Mouse (Mus musculus) kidney, adult 9 months (tissue): ENCODE measurements around the gene Mettl7a3.
"Not testable (repeated sequence)": the region's sequence is repeated elsewhere in the genome, so short reads cannot be mapped to it uniquely, and the experiment has no call there.

Source experiments
- DNase-seq: peaks from one replicate; pipeline ENCODE4 v3.0.0; 2022

Gene Mettl7a3

DNA sequence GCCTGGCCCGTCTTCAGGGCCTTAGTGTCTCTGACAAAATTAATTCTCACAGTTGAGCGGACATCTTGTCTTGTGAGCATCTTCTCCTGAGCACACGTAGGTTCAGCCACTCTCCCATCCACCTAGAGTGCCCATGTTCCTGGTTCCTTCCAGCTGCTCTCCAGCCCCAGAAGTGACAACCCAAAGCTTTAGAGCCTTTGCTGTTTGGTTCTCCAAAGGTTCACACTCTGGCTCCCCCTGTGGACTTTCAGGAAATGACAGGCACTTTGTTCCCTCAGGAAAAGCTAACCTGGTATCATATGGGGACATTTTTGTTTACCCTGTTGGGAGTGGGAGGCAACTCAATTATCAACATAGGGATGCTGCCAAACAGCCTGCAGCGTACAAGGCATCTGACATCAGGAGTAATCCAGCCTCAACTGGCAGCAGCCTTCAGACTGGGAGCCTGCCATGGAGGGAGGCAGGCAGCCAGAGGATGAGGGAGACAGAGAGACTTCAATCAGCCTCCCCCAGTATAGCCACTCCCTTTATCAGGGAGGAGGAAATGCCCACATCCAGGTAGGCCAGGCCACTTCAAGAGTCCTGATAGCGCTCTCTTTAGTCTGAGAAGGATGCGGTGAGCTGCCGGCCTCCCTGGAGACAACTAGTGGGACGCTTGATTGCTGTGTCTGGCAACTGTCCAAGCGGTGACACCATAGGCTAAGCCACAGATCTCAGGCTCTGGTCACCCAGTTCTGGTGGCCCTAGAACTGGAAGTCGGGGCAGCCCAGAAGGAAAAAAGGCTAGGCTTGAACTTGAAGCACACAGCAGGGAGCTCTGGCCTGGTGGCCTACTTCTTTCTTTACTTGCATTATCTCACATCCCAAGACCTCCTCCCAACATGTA, 2.4 kb upstream of the Mettl7a3 start:
- DNase-seq, result not testable (repeated sequence)

GRCm38 (mm10) chr15:100337328-100337727, 2.6 kb downstream of the Mettl7a3 start:
- not testable (repeated sequence) for DNase-seq

DNA sequence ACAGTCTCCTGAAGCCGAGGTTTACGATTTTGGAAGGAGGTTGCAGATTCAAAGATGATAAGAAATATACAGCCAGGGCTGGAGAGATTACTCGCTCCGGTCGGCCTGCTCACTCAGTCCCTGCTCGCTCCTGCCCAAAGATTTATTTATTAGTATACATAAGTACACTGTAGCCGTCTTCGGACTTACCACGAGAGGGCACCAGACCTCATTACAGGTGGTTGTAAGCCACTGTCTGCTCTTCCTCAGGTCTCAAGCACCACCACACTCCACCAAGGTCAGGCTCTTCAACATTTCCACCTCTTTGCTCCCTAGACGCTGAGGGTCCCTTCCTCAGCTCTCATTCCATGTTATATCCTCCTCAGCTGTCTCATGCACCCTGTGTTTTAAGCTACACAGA, 3.1 kb downstream of the Mettl7a3 start:
- peak; percentile 84 for DNase-seq

DNA sequence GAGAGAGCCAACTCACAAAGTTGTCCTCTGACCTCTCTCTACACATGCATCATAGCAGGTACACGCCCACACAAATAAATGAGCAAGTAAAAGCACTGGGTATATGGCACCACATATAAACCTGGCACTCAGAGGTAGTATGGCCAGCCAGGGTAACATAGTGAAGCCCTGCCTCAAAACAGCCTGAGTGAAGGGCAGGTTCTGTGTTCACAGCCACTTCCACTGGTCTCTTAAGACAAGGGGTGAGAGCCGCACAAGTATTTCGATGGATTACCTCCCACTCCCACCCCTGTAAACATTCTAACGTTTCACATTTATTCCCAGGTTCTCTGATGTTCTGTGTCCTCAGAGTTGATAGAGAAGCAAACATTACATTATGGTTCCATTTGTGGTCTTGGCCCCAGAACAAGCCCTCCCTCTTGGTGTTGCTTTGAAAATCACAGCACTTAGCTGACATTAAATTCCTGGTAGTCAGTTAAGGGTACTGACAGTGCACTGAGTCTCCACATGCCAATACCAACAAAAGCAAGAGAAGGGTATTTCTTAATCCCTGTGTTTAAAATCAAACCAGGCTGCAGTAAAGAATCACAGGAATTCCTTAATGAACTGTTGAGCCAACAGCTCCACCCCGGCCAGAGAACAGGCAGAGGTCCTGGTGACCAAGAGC, 6.7 kb downstream of the Mettl7a3 start:
- peak; percentile 46 for DNase-seq

DNA sequence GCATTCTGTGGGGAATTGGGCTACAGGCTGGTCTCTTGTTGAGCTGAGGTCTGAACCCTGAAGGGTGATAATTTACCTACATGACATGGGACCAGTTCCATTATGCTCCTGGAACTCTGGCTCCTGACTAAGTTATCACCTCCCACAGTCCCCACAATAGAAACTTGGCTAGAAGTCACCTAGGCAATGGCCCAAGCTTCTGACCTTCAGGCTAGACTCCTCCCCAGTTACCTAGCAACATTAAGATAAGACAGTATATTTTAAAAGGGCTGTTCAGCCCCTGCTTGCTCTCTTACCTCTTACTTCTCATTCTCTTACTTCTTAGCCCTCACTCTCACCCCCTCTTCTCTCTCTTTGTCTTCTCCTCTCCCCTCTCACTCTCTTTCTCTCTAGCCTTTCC, 10.8 kb downstream of the Mettl7a3 start:
- no peak for DNase-seq

GRCm38 (mm10) chr15:100346761-100347160, 12.0 kb downstream of the Mettl7a3 start:
- DNase-seq, result peak; percentile 79

DNA sequence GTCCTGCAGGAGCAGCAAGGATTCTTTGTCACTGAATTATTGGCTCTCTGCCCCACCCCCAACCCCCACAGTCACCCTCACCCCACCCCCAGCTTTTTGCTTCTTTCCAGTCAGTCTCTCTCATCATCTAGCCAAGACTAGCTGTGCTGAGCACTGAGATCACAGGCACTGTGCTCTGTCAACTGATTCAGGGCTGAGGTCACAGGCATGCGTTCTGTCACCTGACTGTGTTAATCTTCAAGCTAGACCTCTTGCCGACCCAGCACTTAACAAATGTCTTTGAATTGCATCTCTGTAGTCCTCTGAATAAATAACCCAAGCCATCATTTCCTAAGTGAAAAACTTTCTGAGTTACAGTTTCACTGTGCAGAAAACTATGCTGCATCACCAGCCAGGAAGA, 14.8 kb downstream of the Mettl7a3 start:
- DNase-seq, result peak; percentile 93

- no peak for DNase-seq
Measured at GRCm38 (mm10) chr15:100351501-100352060, 16.9 kb downstream of the Mettl7a3 start.

DNA sequence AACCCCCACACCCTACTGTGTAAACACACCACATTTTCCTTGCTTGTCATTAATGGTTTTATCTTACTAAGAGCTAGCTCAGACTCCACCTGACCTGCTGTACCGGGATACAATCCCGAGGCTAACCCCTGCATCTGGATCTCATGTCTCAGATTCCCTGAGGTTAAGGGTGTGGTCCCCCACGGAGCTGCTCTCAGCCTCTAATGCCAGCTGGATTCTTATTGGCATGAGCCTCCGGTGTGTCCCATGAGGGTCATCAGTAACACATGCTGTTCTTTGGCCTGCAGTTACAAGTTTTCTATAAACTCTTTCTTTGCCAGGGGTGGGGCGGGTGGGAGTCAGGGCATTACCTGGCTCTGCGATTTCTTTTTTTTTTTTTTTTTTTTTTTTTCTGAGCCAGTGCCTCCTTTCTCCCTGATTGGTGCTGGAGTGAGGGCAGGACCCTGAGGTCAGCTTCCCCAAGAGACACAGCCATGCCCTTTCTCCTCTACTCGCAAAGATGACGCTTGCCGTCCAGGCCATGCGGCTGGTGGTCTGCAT, 18.1 kb downstream of the Mettl7a3 start, which contains the start of the genes Methig1 and Mettl7a2:
Gene Methig1, plus strand, starts transcription at position 439 of the 540 bp plus-strand sequence.
Gene Mettl7a2, plus strand, starts transcription at position 490 of the 540 bp plus-strand sequence.
- no peak for DNase-seq

- not testable (repeated sequence) for DNase-seq
Measured at GRCm38 (mm10) chr15:100353399-100353798, 18.7 kb downstream of the Mettl7a3 start.

DNA sequence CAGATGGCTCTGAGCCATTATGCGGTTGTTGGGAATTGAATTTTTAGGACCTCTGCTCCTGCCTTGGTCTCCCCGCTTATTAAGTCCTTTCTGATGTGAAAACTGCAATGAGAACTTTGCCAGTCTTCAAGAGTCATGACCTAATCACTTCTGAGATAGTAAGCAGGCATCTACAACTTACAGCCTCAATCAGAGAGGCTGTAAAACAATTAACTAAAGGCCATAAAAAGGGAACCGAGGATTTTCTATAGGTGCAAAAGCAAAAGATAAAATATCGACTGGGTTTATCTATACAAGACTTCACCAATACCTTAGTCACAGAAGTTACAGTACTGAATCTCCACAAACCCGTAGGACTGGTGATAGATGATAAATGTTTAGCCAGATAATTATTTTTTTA, 21.1 kb downstream of the Mettl7a3 start:
- no peak for DNase-seq

GRCm38 (mm10) chr15:100364242-100364641, 29.5 kb downstream of the Mettl7a3 start, which contains the start of gene Higd1c:
Higd1c (plus strand) TSS chr15:100364542.
- DNase-seq, result no peak

DNA sequence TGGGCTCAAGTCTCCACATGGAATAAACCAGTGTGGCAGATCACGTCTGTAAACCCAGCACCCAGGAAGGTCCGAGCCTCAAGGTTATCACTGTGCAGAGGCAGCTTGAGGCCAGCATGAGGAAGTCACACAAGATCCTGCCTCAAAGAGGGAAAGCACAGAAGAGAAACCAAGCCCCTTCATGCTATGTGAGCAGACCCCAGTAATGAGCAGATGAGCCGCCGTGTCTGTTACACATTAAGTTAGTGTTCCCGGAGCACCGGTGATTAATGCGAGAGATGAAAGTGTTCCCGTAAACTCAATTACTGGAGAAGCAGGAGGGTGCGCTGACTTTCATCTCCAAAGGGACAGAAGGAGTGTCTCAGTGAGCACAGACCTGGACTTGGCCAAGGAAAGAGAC, 31.2 kb downstream of the Mettl7a3 start:
- not testable (repeated sequence) for DNase-seq

- no peak for DNase-seq
Measured at GRCm38 (mm10) chr15:100367119-100367518, 32.4 kb downstream of the Mettl7a3 start.

- DNase-seq, result peak; percentile 85
Measured at GRCm38 (mm10) chr15:100375066-100375465, 40.3 kb downstream of the Mettl7a3 start.

- not testable (repeated sequence) for DNase-seq
Measured at GRCm38 (mm10) chr15:100377847-100378505, 43.2 kb downstream of the Mettl7a3 start.

DNA sequence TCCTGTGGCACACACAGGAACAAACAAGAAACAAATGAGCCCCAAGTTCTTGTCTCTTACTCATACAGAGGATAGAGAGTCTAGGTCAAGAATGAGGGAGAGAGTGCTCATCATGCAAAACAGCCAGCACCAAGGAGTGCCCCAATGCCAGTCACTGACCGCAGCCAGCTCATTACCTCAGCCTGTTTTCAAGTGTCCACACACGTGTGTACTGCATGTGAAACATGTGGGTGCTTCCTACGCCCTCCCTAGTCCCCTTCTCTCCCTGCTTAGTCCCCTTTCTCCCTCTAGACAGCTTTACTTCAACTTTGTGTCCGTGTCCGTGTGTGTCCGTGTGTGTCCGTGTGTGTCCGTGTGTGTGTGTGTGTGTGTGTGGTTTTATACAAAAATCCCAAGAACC, 44.9 kb downstream of the Mettl7a3 start:
- no peak for DNase-seq

DNA sequence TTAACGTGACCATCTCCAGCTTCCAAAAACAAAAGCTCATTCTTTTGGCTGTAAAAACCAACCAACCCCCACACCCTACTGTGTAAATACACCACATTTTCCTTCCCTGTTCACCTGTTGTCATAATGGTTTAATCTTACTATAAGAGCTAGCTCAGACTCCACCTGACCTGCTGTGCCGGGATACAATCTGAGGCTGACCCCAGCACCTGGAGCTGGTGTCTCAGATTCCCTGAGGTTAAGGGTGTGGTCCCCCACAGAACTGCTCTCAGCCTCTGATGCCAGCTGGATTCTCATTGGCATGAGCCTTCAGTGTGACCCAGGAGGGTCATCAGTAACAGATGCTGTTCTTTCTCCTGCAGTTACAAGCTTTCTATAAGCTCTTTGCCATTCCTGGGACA, 45.4 kb downstream of the Mettl7a3 start:
- DNase-seq, result no peak

DNA sequence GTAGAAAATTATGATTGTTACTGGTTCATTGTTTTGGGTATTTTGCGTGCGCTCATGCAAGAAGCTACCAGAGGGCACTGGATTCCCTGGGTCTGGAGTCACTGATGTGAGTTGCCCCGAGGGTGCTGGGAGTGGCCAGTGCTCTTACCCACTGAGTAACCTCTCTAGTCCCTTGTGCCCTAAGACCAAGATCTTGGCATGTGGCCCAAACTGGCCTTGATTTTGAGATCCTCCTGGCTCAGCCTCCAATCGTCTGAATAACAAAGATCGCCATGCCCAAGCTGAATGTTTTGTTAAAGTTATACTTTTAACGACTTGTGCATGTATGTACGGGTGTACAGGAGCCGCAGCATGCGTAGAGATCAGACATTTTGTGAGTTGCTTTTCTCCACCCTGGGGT, 51.0 kb downstream of the Mettl7a3 start:
- DNase-seq, result no peak

- DNase-seq, result no peak
Measured at GRCm38 (mm10) chr15:100387544-100388223, 53.0 kb downstream of the Mettl7a3 start.

- no peak for DNase-seq
Measured at GRCm38 (mm10) chr15:100388224-100388835, 53.6 kb downstream of the Mettl7a3 start.

DNA sequence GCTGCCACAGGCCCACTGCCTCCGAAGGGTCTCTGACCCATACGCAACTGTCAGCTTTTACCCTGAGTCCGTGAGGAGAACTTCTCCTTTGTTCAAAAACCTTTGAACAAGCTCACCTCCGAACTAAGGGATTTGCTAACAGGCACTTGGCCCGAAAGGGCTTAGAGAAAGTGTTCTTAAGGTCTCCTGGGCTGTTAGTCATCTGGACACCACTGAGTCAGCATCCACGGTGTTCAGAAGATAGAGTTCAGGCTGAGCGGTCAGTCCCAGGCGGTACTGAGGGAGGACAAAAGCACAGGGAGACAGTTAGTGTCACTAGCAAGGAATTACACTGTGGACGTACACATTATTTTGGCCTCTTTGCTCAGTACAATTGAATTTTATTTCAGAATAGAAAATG, 54.2 kb downstream of the Mettl7a3 start:
- peak; percentile 44 for DNase-seq
